Mouse (Mus musculus): ENCODE data around the gene Ntmt1. TPM values are rescaled to one million over a fixed set of nuclear protein-coding genes. Genes with fewer than 3 reads are reported as not detected.
A peak's percentile ranks its signal among the peaks of the same experiment; 100 is the strongest.

Ntmt1 gene
- polyA plus RNA-seq, 1 experiment from 2014 or later, result 110 TPM

DNA sequence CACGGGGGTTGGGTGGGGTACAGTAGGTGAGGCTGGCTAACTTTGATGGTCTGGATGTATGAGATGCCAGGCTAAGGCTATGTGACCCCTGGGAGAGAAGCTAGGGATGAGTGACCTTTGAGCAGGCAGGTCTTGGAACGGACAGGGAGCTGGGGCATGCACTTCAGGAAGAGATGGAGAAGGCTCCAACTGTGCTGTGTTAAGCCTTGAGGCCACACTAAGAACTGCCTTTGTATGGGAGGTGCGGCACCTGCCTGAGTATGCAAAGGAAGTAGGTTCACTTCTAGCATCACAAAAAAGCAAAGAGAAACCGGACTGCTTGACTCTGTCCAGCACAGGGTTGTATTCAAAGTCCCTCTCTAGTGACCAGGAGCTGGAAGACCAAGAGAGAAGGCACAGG lies 29.4 kb upstream of the Ntmt1 start:
- H3K27ac ChIP-seq (ENCODE audit: low read depth, low read length), result no peak overlapping the region
- H3K4me1 ChIP-seq (ENCODE audit: control insufficient read depth, insufficient read depth, low read length), result peaks cover 13% of the 10 kb centered on the region
- no peak for ATAC-seq (ENCODE audit: insufficient read depth, low FRiP score, low TSS enrichment)
- H3K4me2 ChIP-seq (ENCODE audit: low read depth), result no peak overlapping the region
- H3K9me3 ChIP-seq (ENCODE audit: control insufficient read depth, low read length), result no peaks in the 10 kb centered on the region
- no peak overlapping the region for H3K9ac ChIP-seq (ENCODE audit: low read length)
- no peak overlapping the region for H3K4me3 ChIP-seq (ENCODE audit: low read depth, low read length)
- H3K27me3 ChIP-seq (ENCODE audit: control insufficient read depth, insufficient read depth, low read length), result no peaks in the 10 kb centered on the region
- no peaks in the 10 kb centered on the region for H3K36me3 ChIP-seq (ENCODE audit: control insufficient read depth, insufficient read depth, low read length)
- no peak for DNase-seq (ENCODE audit: low spot score)
- 69% methylated on average over 4 of the region's 4 CpGs for WGBS

DNA sequence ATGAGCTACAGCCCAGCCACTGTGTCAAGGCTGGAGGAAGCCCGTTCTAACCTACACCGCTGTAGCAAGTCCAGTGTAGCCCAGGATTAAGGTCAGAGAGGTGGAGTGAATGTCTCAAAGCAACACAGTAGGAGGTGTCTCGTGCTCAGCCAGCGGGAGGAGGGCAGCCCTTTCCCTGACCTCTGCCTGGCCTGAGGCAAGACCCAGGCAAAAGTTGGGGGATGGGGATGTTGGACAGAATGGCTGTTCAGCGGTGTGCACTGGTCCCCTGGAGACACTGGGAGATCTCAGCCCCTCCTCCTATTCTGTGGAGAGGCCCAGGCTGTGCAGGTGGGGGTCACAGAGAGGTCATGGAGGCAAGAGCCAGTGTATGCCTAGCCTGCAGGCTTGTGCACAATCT lies 28.4 kb upstream of the Ntmt1 start:
- Histone ChIP-seq H3K4me3 (ENCODE audit: low read depth, low read length) (no peak overlapping the region), H3K36me3 (ENCODE audit: control insufficient read depth, insufficient read depth, low read length) (no peaks in the 10 kb centered on the region), H3K4me1 (ENCODE audit: control insufficient read depth, insufficient read depth, low read length) (peaks cover 17% of the 10 kb centered on the region), H3K9me3 (ENCODE audit: control insufficient read depth, low read length) (no peaks in the 10 kb centered on the region), H3K4me2 (ENCODE audit: low read depth) (no peak overlapping the region; the same call in 1 of the 2 replicates), H3K27ac (ENCODE audit: low read depth, low read length) (peak overlapping the region; percentile 63; the same call in 1 of the 2 replicates), H3K27me3 (ENCODE audit: control insufficient read depth, insufficient read depth, low read length) (no peaks in the 10 kb centered on the region), H3K9ac (ENCODE audit: low read length) (no peak overlapping the region)
- ATAC-seq (ENCODE audit: insufficient read depth, low FRiP score, low TSS enrichment) (no peak), DNase-seq (ENCODE audit: low spot score) (peak; percentile 73)
- WGBS, result under 1% methylated on average over 5 of the region's 5 CpGs

DNA sequence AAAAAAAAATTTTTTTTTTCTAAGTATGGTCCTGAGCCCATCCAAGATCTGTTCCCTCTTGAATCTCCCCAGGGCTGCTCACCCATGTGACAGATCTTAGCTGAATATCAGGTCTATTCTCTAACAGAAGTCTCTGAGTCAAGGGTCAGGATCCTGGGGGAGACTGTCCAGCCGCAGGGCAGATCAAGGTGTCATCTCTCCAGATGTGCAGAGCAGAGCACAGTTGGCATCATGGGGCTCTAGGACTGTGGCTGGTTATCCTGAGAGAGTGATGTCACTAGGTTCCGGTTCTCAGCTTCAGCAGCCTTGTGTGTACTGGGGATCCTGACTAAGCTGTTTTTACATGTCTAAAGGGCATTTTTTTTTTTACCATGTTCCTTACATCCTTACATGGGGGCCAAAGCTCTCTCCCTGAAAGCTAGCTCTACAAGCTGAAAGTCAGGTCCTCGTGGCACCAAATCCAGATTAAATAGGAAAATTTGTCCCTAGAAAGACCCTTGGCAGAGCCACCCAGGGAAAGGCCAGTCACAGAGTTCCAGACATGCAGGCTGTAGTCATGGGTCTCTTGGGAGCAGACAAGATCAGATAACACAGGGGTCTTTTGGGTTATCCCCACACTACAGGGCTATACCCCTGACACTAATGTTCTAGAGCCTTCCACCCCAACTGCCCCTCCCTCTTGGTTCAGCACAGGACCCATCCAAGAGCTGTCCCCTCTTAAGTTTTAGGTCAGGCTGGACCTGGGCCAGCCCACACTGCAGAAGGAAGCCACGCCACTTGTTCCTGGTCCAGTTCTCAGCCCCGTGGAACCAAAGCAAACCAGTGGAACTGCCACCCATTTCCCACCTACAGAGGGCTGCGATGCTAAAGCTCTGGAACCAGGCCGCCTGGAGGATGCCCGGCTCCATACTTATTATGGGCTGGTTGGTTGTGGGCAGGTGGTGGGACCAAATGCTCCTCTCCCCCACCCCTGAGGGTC lies 25.0 kb upstream of the Ntmt1 start:
- DNase-seq (ENCODE audit: low spot score), result no peak
- peaks cover 33% of the 10 kb centered on the region for H3K4me1 ChIP-seq (ENCODE audit: control insufficient read depth, insufficient read depth, low read length)
- WGBS, result 76% methylated on average over 8 of the region's 8 CpGs
- no peaks in the 10 kb centered on the region for H3K27me3 ChIP-seq (ENCODE audit: control insufficient read depth, insufficient read depth, low read length)
- H3K9me3 ChIP-seq (ENCODE audit: control insufficient read depth, low read length), result no peaks in the 10 kb centered on the region
- no peak overlapping the region for H3K4me3 ChIP-seq (ENCODE audit: low read depth, low read length)
- 0 out of 2 replicates have a peak, but pooled peaks have one; percentile 1 for ATAC-seq (ENCODE audit: insufficient read depth, low FRiP score, low TSS enrichment)
- H3K27ac ChIP-seq (ENCODE audit: low read depth, low read length), result peak overlapping the region; percentile 69; the same call in 1 of the 2 replicates
- peak overlapping the region; percentile 28; the same call in 1 of the 2 replicates for H3K4me2 ChIP-seq (ENCODE audit: low read depth)
- H3K9ac ChIP-seq (ENCODE audit: low read length), result peak overlapping the region; percentile 55; the same call in 1 of the 2 replicates
- no peaks in the 10 kb centered on the region for H3K36me3 ChIP-seq (ENCODE audit: control insufficient read depth, insufficient read depth, low read length)

DNA sequence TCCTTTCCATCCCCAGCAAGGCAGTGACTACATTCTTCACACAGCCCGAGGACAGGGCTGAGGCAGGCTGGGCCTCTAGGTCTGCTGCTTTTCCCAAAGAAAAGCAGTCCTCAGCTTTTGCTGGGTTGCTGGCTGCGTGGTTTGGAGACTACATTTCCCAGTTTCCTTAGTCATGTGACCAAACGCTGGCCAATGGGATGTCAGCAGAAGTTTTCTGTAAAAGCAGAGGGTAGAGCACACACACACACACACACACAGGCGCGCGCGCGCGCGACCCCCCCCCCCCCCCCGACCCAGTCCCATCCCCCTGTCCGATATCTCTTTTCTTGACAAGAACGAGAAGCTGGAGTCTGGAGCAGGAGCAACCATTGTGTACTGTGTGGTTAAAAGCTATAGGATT lies 24.3 kb upstream of the Ntmt1 start:
- peak; percentile 71 for DNase-seq (ENCODE audit: low spot score)
- WGBS, result 1% methylated on average over 13 of the region's 13 CpGs
- Histone ChIP-seq H3K27ac (ENCODE audit: low read depth, low read length) (peak overlapping the region; percentile 69; the same call in 1 of the 2 replicates), H3K9ac (ENCODE audit: low read length) (peak overlapping the region; percentile 55; the same call in 1 of the 2 replicates), H3K4me3 (ENCODE audit: low read depth, low read length) (no peak overlapping the region), H3K27me3 (ENCODE audit: control insufficient read depth, insufficient read depth, low read length) (no peaks in the 10 kb centered on the region), H3K9me3 (ENCODE audit: control insufficient read depth, low read length) (no peaks in the 10 kb centered on the region), H3K36me3 (ENCODE audit: control insufficient read depth, insufficient read depth, low read length) (no peaks in the 10 kb centered on the region), H3K4me2 (ENCODE audit: low read depth) (peak overlapping the region; percentile 29), H3K4me1 (ENCODE audit: control insufficient read depth, insufficient read depth, low read length) (peaks cover 34% of the 10 kb centered on the region)
- peak; percentile 46 for ATAC-seq (ENCODE audit: insufficient read depth, low FRiP score, low TSS enrichment)

GRCm38 (mm10) chr2:30784078-30784994 lies 23.3 kb upstream of the Ntmt1 start:
- Histone ChIP-seq H3K27ac (ENCODE audit: low read depth, low read length) (peak overlapping the region; percentile 64), H3K4me2 (ENCODE audit: low read depth) (peak overlapping the region; percentile 41), H3K36me3 (ENCODE audit: control insufficient read depth, insufficient read depth, low read length) (no peaks in the 10 kb centered on the region), H3K9ac (ENCODE audit: low read length) (peak overlapping the region; percentile 58), H3K4me3 (ENCODE audit: low read depth, low read length) (peak overlapping the region; percentile 8; the same call in 1 of the 2 replicates), H3K4me1 (ENCODE audit: control insufficient read depth, insufficient read depth, low read length) (peaks cover 31% of the 10 kb centered on the region), H3K27me3 (ENCODE audit: control insufficient read depth, insufficient read depth, low read length) (no peaks in the 10 kb centered on the region), H3K9me3 (ENCODE audit: control insufficient read depth, low read length) (no peaks in the 10 kb centered on the region)
- 8% methylated on average over 38 of the region's 40 CpGs for WGBS
- DNase-seq (ENCODE audit: low spot score) (peak; percentile 64), ATAC-seq (ENCODE audit: insufficient read depth, low FRiP score, low TSS enrichment) (peak; percentile 31; the same call in 1 of the 2 replicates)

GRCm38 (mm10) chr2:30787466-30787865 lies 20.2 kb upstream of the Ntmt1 start:
- Histone ChIP-seq H3K4me1 (ENCODE audit: control insufficient read depth, insufficient read depth, low read length) (peaks cover 21% of the 10 kb centered on the region), H3K9ac (ENCODE audit: low read length) (peak overlapping the region; percentile 35), H3K4me3 (ENCODE audit: low read depth, low read length) (no peak overlapping the region), H3K27me3 (ENCODE audit: control insufficient read depth, insufficient read depth, low read length) (no peaks in the 10 kb centered on the region), H3K36me3 (ENCODE audit: control insufficient read depth, insufficient read depth, low read length) (no peaks in the 10 kb centered on the region), H3K27ac (ENCODE audit: low read depth, low read length) (peak overlapping the region; percentile 17), H3K4me2 (ENCODE audit: low read depth) (no peak overlapping the region), H3K9me3 (ENCODE audit: control insufficient read depth, low read length) (no peaks in the 10 kb centered on the region)
- WGBS, result 65% methylated on average over 4 of the region's 4 CpGs
- DNase-seq (ENCODE audit: low spot score) (no peak), ATAC-seq (ENCODE audit: insufficient read depth, low FRiP score, low TSS enrichment) (no peak)

DNA sequence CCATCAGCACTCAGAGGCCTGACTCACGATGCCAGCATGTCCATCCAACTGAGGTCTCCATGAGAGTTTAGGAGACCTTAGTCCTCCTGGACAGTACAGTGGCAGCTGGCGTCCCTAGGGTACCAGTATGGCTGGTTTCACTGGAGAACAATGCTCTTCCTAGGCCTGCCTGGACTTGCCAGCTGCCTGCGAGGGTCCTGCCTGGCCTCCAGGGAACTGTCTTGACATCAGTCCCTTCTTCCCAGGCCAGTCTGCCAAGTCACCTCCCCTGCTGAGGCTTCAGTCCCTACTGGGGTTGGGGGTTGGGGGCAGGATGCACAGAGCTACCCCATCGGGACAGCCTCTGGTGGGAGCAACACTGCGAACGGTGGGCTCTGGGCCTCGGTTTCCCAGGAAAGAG lies 15.6 kb upstream of the Ntmt1 start:
- no peak for ATAC-seq (ENCODE audit: insufficient read depth, low FRiP score, low TSS enrichment)
- H3K4me3 ChIP-seq (ENCODE audit: low read depth, low read length), result no peak overlapping the region
- no peak overlapping the region for H3K27ac ChIP-seq (ENCODE audit: low read depth, low read length)
- no peak overlapping the region for H3K4me2 ChIP-seq (ENCODE audit: low read depth)
- peaks cover 26% of the 10 kb centered on the region for H3K4me1 ChIP-seq (ENCODE audit: control insufficient read depth, insufficient read depth, low read length)
- no peak overlapping the region for H3K9ac ChIP-seq (ENCODE audit: low read length)
- no peak for DNase-seq (ENCODE audit: low spot score)
- no peaks in the 10 kb centered on the region for H3K27me3 ChIP-seq (ENCODE audit: control insufficient read depth, insufficient read depth, low read length)
- no peaks in the 10 kb centered on the region for H3K36me3 ChIP-seq (ENCODE audit: control insufficient read depth, insufficient read depth, low read length)
- H3K9me3 ChIP-seq (ENCODE audit: control insufficient read depth, low read length), result no peaks in the 10 kb centered on the region
- 80% methylated on average over 7 of the region's 7 CpGs for WGBS
